Mouse (Mus musculus): ENCODE measurements around the gene Inpp4b. TPM values are rescaled to one million over a fixed set of nuclear protein-coding genes. Genes with fewer than 3 reads are reported as not detected.

The Inpp4b gene
- polyA plus RNA-seq, 1 experiment = 5.5 TPM

GRCm38 (mm10) chr8:81635912-81636583 lies 293.7 kb downstream of the Inpp4b start:
- TF ChIP-seq POLR2A (IDR thresholded peaks at IDR 0.05; ENCODE audit: borderline replicate concordance, low read depth, low read length) = no peak
- TF ChIP-seq CTCF (IDR thresholded peaks at IDR 0.05; ENCODE audit: low read depth, low read length) = no peak
- Histone ChIP-seq H3K27ac (ENCODE audit: insufficient read depth, low read depth, low read length) (no peak overlapping the region), H3K4me3 (ENCODE audit: insufficient read depth, low read length) (no peak overlapping the region), H3K4me1 (ENCODE audit: control insufficient read depth, insufficient read depth, low read length) (no peaks in the 10 kb centered on the region; the same call in 1 of the 2 replicates)

GRCm38 (mm10) chr8:81638478-81638877 lies 296.1 kb downstream of the Inpp4b start:
- Histone ChIP-seq H3K4me3 (ENCODE audit: insufficient read depth, low read length) (no peak overlapping the region), H3K27ac (ENCODE audit: insufficient read depth, low read depth, low read length) (no peak overlapping the region), H3K4me1 (ENCODE audit: control insufficient read depth, insufficient read depth, low read length) (no peaks in the 10 kb centered on the region; the same call in 1 of the 2 replicates)
- no peak for TF ChIP-seq CTCF (IDR thresholded peaks at IDR 0.05; ENCODE audit: low read depth, low read length)
- no peak for TF ChIP-seq POLR2A (IDR thresholded peaks at IDR 0.05; ENCODE audit: borderline replicate concordance, low read depth, low read length)

GRCm38 (mm10) chr8:81639820-81640219 lies 297.5 kb downstream of the Inpp4b start:
- Histone ChIP-seq H3K4me3 (ENCODE audit: insufficient read depth, low read length) (no peak overlapping the region), H3K27ac (ENCODE audit: insufficient read depth, low read depth, low read length) (no peak overlapping the region), H3K4me1 (ENCODE audit: control insufficient read depth, insufficient read depth, low read length) (no peaks in the 10 kb centered on the region)
- TF ChIP-seq POLR2A (IDR thresholded peaks at IDR 0.05; ENCODE audit: borderline replicate concordance, low read depth, low read length) (no peak), CTCF (IDR thresholded peaks at IDR 0.05; ENCODE audit: low read depth, low read length) (no peak)

- TF ChIP-seq POLR2A (IDR thresholded peaks at IDR 0.05; ENCODE audit: borderline replicate concordance, low read depth, low read length) (no peak), CTCF (IDR thresholded peaks at IDR 0.05; ENCODE audit: low read depth, low read length) (no peak)
Observed at GRCm38 (mm10) chr8:81643030-81643429, 300.7 kb downstream of the Inpp4b start.

GRCm38 (mm10) chr8:81692167-81692566 lies 349.8 kb downstream of the Inpp4b start:
- TF ChIP-seq POLR2A (IDR thresholded peaks at IDR 0.05; ENCODE audit: borderline replicate concordance, low read depth, low read length) = no peak
- TF ChIP-seq CTCF (IDR thresholded peaks at IDR 0.05; ENCODE audit: low read depth, low read length) = no peak
- Histone ChIP-seq H3K4me3 (ENCODE audit: insufficient read depth, low read length) (no peak overlapping the region), H3K4me1 (ENCODE audit: control insufficient read depth, insufficient read depth, low read length) (no peaks in the 10 kb centered on the region), H3K27ac (ENCODE audit: insufficient read depth, low read depth, low read length) (no peak overlapping the region)

More at GRCm38 (mm10) chr8:81643030-81643429, 300.7 kb downstream of the Inpp4b start:
- H3K27ac ChIP-seq (ENCODE audit: insufficient read depth, low read depth, low read length) = no peak overlapping the region
- no peak overlapping the region for H3K4me3 ChIP-seq (ENCODE audit: insufficient read depth, low read length)
- H3K4me1 ChIP-seq (ENCODE audit: control insufficient read depth, insufficient read depth, low read length) = no peaks in the 10 kb centered on the region

- TF ChIP-seq CTCF (IDR thresholded peaks at IDR 0.05; ENCODE audit: low read depth, low read length) (no peak), POLR2A (IDR thresholded peaks at IDR 0.05; ENCODE audit: borderline replicate concordance, low read depth, low read length) (no peak)
- H3K27ac ChIP-seq (ENCODE audit: insufficient read depth, low read depth, low read length) = no peak overlapping the region
- no peaks in the 10 kb centered on the region for H3K4me1 ChIP-seq (ENCODE audit: control insufficient read depth, insufficient read depth, low read length)
- H3K4me3 ChIP-seq (ENCODE audit: insufficient read depth, low read length) = no peak overlapping the region
Observed at GRCm38 (mm10) chr8:81694893-81695292, 352.5 kb downstream of the Inpp4b start.

- H3K4me1 ChIP-seq (ENCODE audit: control insufficient read depth, insufficient read depth, low read length) = peaks cover 2% of the 10 kb centered on the region
- H3K4me3 ChIP-seq (ENCODE audit: insufficient read depth, low read length) = no peak overlapping the region
- no peak overlapping the region for H3K27ac ChIP-seq (ENCODE audit: insufficient read depth, low read depth, low read length)
- TF ChIP-seq POLR2A (IDR thresholded peaks at IDR 0.05; ENCODE audit: borderline replicate concordance, low read depth, low read length) (no peak), CTCF (IDR thresholded peaks at IDR 0.05; ENCODE audit: low read depth, low read length) (no peak)
Observed at GRCm38 (mm10) chr8:81702038-81702437, 359.7 kb downstream of the Inpp4b start.

GRCm38 (mm10) chr8:81703571-81704365 lies 361.4 kb downstream of the Inpp4b start:
- no peak for TF ChIP-seq CTCF (IDR thresholded peaks at IDR 0.05; ENCODE audit: low read depth, low read length)
- no peak for TF ChIP-seq POLR2A (IDR thresholded peaks at IDR 0.05; ENCODE audit: borderline replicate concordance, low read depth, low read length)
- no peak overlapping the region for H3K27ac ChIP-seq (ENCODE audit: insufficient read depth, low read depth, low read length)
- H3K4me1 ChIP-seq (ENCODE audit: control insufficient read depth, insufficient read depth, low read length) = peaks cover 2% of the 10 kb centered on the region
- H3K4me3 ChIP-seq (ENCODE audit: insufficient read depth, low read length) = no peak overlapping the region

- no peak overlapping the region for H3K4me3 ChIP-seq (ENCODE audit: insufficient read depth, low read length)
- H3K4me1 ChIP-seq (ENCODE audit: control insufficient read depth, insufficient read depth, low read length) = no peaks in the 10 kb centered on the region
- H3K27ac ChIP-seq (ENCODE audit: insufficient read depth, low read depth, low read length) = no peak overlapping the region
- TF ChIP-seq CTCF (IDR thresholded peaks at IDR 0.05; ENCODE audit: low read depth, low read length) (no peak), POLR2A (IDR thresholded peaks at IDR 0.05; ENCODE audit: borderline replicate concordance, low read depth, low read length) (no peak)
Observed at GRCm38 (mm10) chr8:81707436-81707835, 365.1 kb downstream of the Inpp4b start.

GRCm38 (mm10) chr8:81731332-81731731 lies 389.0 kb downstream of the Inpp4b start:
- Histone ChIP-seq H3K4me1 (ENCODE audit: control insufficient read depth, insufficient read depth, low read length) (no peaks in the 10 kb centered on the region), H3K27ac (ENCODE audit: insufficient read depth, low read depth, low read length) (no peak overlapping the region), H3K4me3 (ENCODE audit: insufficient read depth, low read length) (no peak overlapping the region)
- TF ChIP-seq CTCF (IDR thresholded peaks at IDR 0.05; ENCODE audit: low read depth, low read length) = no peak

All from bone marrow macrophage, adult 2 months (primary cell).